7 mouse cellular contexts compared by ENCODE assay signal in the genomic region with DNA sequence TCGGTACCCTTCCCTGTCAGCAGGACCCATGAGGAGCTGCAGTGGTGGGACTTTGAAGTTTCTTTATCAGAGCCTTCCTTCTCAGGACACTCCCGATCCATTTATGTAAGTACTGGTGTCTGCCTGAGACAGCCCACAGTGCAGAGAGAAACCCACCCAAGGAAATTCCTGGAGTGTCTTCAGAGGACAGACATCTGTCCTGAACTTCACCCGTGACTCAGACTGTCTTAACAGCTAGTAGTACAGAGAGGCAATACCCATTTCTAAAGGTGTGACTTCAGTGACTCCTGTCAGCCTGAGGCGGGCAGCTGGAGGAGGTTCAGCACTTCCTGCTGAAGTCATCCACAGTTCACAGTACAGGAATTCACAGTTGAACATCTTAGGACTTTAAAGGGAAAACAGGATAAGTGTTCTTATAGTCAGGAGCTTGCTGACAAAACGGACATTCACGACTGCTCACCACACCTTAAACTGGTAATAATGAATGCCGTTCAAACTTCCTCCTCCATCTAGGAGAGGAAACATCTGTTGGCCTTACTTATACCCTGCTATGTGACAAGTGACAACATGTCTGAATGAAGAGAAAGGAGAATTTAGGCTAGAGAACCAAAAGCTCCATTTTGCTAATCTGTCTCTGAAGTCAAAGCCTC. TPM values are rescaled to one million over a fixed set of nuclear protein-coding genes. Genes with fewer than 3 reads are reported as not detected.
DNase-seq lines count a peak whose midpoint lies in the region; ATAC-seq lines count a peak whose summit lies in the region.

No protein-coding gene starts in this region.

- H3K4me1 ChIP-seq in kidney, embryonic 15.5 days = peaks cover 18% of the 10 kb centered on the region
- no peaks in the 10 kb centered on the region for H3K4me1 ChIP-seq in midbrain, embryonic 10.5 days

- H3K9me3 ChIP-seq in kidney, embryonic 15.5 days (replicated peaks) = no peaks in the 10 kb centered on the region
- H3K9me3 ChIP-seq in midbrain, embryonic 10.5 days (replicated peaks) = no peaks in the 10 kb centered on the region

- DNase-seq in R1 (ENCODE audit: low read depth, low spot score) = peak; percentile 42
- peak; percentile 91 for DNase-seq in heart, adult 11 months
- no peak for DNase-seq in urinary bladder, adult 2 months (ENCODE audit: low spot score)
- no peak for DNase-seq in frontal cortex, adult 2 months (ENCODE audit: extremely low spot score in 1 of 2, low spot score in 1 of 2)
- no peak for DNase-seq in midbrain, embryonic 10.5 days (ENCODE audit: low spot score)

- H3K27ac ChIP-seq in kidney, embryonic 15.5 days = peak overlapping the region; percentile 63
- no peak overlapping the region for H3K27ac ChIP-seq in midbrain, embryonic 10.5 days (replicated peaks)

- peak; percentile 57 for ATAC-seq in kidney, embryonic 15.5 days (replicated peaks; ENCODE audit: low FRiP score)
- peak; percentile 48 for ATAC-seq in megakaryocyte, adult 5-6 weeks (ENCODE audit: poor library complexity, severe bottlenecking)

- H3K4me3 ChIP-seq in kidney, embryonic 15.5 days (replicated peaks) = no peak overlapping the region
- no peak overlapping the region for H3K4me3 ChIP-seq in midbrain, embryonic 10.5 days

- no peaks in the 10 kb centered on the region for H3K36me3 ChIP-seq in kidney, embryonic 15.5 days
- no peaks in the 10 kb centered on the region for H3K36me3 ChIP-seq in midbrain, embryonic 10.5 days

- WGBS in kidney, embryonic 15.5 days = 29% methylated on average over 7 of the region's 7 CpGs
- 80% methylated on average over 7 of the region's 7 CpGs for WGBS in midbrain, embryonic 10.5 days

- H3K4me2 ChIP-seq in kidney, embryonic 15.5 days = no peak overlapping the region

- no peaks in the 10 kb centered on the region for H3K27me3 ChIP-seq in kidney, embryonic 15.5 days
- H3K27me3 ChIP-seq in midbrain, embryonic 10.5 days (ENCODE audit: low read depth, poor library complexity, severe bottlenecking) = no peaks in the 10 kb centered on the region

- H3K9ac ChIP-seq in kidney, embryonic 15.5 days = no peak overlapping the region

RNA-seq across cellular contexts. Expression of a gene that starts 35.5 kb away (rescaled TPM):
- 25.1 and 26.6 TPM in 2 replicates for polyA plus RNA-seq in kidney, embryonic 15.5 days (2015; fragmentation: Nextera tagmentation; extraction: Ambion mirVana)
- total RNA-seq in megakaryocyte, adult 5-6 weeks (2015) = 34.9 and 35.7 TPM in 2 replicates
- total RNA-seq in megakaryocyte, adult 5-6 weeks (2017) = 17.7 and 21.5 TPM in 2 replicates
- 13.5 and 13.6 TPM in 2 replicates for polyA plus RNA-seq in urinary bladder, adult 2 months (2012; rRNA removed)
- polyA plus RNA-seq in frontal cortex, adult 2 months (2012; rRNA removed) = 11.8 and 12.6 TPM in 2 replicates
- polyA plus RNA-seq in midbrain, embryonic 10.5 days (2016; fragmentation: Nextera tagmentation; extraction: Ambion mirVana) = 28.7 and 28.9 TPM in 2 replicates

Comparison
In these comparisons a context has a peak if more than half of its experiments do, and no peak if none do; other contexts are left out.
1. DNase-seq: peak in R1 (single experiment) and heart, adult 11 months (single experiment); none in urinary bladder, adult 2 months (single experiment), frontal cortex, adult 2 months (0 of 2) and midbrain, embryonic 10.5 days (single experiment).